Mouse (Mus musculus): ENCODE measurements around the gene Hip1. TPM values are rescaled to one million over a fixed set of nuclear protein-coding genes. Genes with fewer than 3 reads are reported as not detected.
A peak's percentile ranks its signal among the peaks of the same experiment; 100 is the strongest.

Hip1 gene
- polyA plus RNA-seq, 1 experiment from 2014 or later = 49.1 TPM

DNA sequence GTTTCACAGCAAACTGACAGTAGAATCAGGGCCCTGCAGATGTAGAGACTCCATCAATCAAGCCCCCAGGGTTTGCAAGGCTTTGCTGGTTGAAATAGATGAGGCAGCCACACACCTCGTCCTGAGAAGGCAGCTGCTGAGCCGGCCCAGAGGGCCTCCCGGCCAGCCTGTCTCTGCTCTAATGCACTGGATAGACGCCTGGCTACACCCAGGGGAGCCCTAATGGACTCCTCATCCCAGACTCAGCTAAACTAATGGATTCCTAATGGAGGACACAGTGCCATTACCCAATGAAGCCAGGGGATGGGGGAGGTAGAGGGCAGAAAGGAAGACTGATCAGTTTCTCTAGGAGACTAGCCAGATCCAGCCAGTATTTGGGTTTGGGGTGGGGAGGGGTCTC lies 12.1 kb upstream of the Hip1 start:
- no peaks in the 10 kb centered on the region for H3K9me3 ChIP-seq (replicated peaks)
- H3K4me1 ChIP-seq = peaks cover 3% of the 10 kb centered on the region
- DNase-seq (ENCODE audit: low spot score) = no peak
- H3K27ac ChIP-seq = no peak overlapping the region
- WGBS = 34% methylated on average over 4 of the region's 4 CpGs
- H3K4me3 ChIP-seq = no peak overlapping the region
- H3K27me3 ChIP-seq (ENCODE audit: low read depth, poor library complexity, severe bottlenecking) = no peaks in the 10 kb centered on the region
- H3K36me3 ChIP-seq = no peaks in the 10 kb centered on the region

DNA sequence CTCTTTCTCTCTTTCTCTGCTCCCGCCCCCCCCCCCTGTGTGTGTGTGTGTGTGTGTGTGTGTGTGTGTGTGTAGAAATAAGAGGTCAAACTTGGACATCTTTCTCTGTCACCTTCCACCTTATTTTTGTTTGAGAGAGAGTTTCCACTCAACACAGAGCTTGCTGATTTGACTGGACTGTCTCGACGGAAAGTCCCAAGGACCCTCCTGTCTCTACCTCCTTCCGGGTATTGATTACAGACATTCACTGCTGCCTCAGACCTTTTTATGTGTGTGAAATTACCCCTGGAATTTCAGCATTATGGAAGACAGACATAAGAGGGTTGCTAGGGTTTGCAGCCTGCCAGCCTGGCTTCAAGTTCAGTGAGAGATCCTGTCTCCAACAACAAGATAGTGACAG lies 11.3 kb upstream of the Hip1 start:
- WGBS = 83% methylated on average over 4 of the region's 4 CpGs
- Histone ChIP-seq H3K27me3 (ENCODE audit: low read depth, poor library complexity, severe bottlenecking) (no peaks in the 10 kb centered on the region), H3K9me3 (replicated peaks) (no peaks in the 10 kb centered on the region), H3K27ac (no peak overlapping the region), H3K36me3 (no peaks in the 10 kb centered on the region), H3K4me1 (peaks cover 3% of the 10 kb centered on the region), H3K4me3 (no peak overlapping the region)
- no peak for DNase-seq (ENCODE audit: low spot score)

DNA sequence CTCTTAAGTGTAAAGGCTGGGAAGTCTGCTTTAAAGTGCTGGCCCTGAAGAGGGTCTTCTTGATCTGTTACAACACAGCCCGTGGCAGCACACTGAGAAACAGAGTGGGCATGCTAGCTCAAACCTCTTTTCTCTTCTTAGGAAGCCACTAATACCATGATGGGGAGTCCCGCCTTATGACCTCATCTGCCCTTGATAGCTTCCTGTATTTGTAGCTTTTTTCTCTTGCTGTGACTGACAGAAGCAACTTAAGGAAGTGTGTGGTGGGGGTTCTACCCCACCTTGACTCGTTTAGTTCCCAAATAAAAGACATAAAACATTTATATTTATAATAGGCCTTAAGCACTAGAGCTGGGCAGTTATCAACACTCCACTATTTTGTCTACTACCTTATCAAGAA lies 6.7 kb upstream of the Hip1 start:
- Histone ChIP-seq H3K4me1 (no peaks in the 10 kb centered on the region), H3K4me3 (no peak overlapping the region), H3K27me3 (ENCODE audit: low read depth, poor library complexity, severe bottlenecking) (peaks cover 9% of the 10 kb centered on the region; the same call in 1 of the 2 replicates), H3K27ac (no peak overlapping the region), H3K36me3 (no peaks in the 10 kb centered on the region), H3K9me3 (replicated peaks) (no peaks in the 10 kb centered on the region)
- DNase-seq (ENCODE audit: low spot score) = no peak
- WGBS = 79% methylated on average over 3 of the region's 3 CpGs

DNA sequence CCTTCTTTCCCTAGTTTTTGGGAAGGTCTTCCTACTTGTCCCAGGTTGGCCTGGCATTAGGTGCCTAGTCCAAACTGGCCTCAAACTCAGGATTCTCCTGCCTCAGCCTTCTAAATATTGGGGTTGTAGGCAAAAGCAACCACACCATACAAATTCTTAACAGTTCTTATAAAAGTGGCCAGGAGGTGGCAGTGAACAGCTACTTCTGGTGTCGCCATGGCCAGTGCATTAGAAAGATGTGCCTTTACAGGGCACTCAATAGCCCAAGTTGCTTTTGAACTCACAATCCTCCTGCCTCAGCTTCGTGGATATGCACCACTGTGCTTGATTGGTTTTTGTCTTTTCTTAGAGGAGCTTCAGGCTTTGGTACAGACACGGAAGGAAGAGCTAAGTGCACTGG lies 6.0 kb upstream of the Hip1 start:
- Histone ChIP-seq H3K9me3 (replicated peaks) (no peaks in the 10 kb centered on the region), H3K4me1 (peaks cover 5% of the 10 kb centered on the region; the same call in 1 of the 2 replicates), H3K27ac (no peak overlapping the region), H3K36me3 (no peaks in the 10 kb centered on the region), H3K4me3 (no peak overlapping the region), H3K27me3 (ENCODE audit: low read depth, poor library complexity, severe bottlenecking) (peaks cover 13% of the 10 kb centered on the region; the same call in 1 of the 2 replicates)
- WGBS = 33% methylated on average over 3 of the region's 3 CpGs
- no peak for DNase-seq (ENCODE audit: low spot score)

DNA sequence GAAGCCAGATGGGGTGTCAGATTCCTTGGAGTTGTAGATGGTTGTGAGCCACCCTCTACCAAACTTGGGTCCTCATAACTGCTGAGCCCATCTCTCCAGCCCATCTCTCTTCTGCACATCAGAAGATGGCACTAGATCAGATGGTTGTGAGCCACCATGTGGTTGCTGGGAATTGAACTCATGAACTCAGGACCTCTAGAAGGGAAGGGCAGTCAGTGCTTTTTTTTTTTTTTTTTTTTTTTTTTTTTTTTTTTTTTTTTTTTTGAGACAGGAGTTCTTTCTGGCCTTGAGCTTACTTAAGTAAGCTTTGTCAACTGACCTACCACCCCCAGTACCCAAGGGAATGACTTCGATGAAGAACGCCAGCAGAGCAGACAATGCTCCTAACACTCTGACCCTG lies 3.1 kb upstream of the Hip1 start:
- Histone ChIP-seq H3K4me1 (peaks cover 20% of the 10 kb centered on the region), H3K27me3 (ENCODE audit: low read depth, poor library complexity, severe bottlenecking) (peaks cover 26% of the 10 kb centered on the region), H3K9me3 (replicated peaks) (no peaks in the 10 kb centered on the region), H3K4me3 (no peak overlapping the region), H3K27ac (no peak overlapping the region), H3K36me3 (no peaks in the 10 kb centered on the region)
- 39% methylated on average over 2 of the region's 2 CpGs for WGBS
- no peak for DNase-seq (ENCODE audit: low spot score)

DNA sequence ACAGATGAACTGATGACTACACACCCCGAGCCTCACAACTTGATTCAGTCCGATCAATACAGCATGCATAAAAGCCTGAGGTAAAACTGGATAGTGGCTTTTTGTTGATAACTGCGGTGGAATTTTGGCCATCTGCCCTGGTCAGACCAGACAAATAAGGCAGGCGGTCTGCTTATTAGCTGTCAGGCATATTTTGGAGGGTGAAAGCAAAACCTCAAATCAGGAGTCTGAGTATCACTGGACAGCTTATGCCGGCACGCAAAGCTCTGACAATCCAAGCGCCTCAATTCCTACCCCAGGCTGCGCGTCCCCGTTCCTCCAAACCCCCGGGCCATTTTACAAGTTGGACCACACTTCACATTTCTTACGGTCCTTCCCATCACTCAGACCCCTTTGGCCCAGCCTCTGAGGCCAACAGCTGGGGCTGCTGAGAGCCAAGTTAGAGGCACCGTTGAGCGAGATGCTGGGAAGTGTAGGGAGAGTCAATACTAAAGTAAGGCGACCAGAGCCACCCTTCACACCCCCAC lies 825 bp downstream of the Hip1 start:
- DNase-seq (ENCODE audit: low spot score) = no peak
- Histone ChIP-seq H3K36me3 (no peaks in the 10 kb centered on the region), H3K9me3 (replicated peaks) (no peaks in the 10 kb centered on the region), H3K4me3 (peak overlapping the region; percentile 77), H3K27me3 (ENCODE audit: low read depth, poor library complexity, severe bottlenecking) (peaks cover 22% of the 10 kb centered on the region), H3K4me1 (peaks cover 20% of the 10 kb centered on the region), H3K27ac (peak overlapping the region; percentile 88; the same call in 1 of the 2 replicates)
- WGBS = 8% methylated on average over 15 of the region's 15 CpGs

DNA sequence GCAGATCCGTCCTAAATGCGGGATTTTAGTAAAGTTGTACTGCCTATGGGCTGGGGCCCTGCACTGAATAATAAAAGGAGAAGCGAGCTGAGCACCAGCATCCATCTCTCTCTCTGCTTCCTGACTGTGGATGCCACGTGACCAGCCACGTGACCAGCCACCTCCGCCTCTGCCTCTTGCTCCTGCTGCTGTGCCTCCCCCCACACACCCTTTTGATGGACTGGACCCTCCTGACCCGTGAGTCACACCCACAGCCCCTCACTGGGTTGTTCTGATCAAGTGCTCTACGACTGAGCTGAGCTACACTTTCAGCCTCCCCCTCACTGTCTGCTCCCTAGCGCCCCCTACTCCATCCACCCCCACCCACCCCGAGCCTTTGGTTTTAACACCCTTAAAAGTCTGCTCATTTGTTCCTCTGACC lies 7.1 kb downstream of the Hip1 start:
- no peak for DNase-seq (ENCODE audit: low spot score)
- Histone ChIP-seq H3K36me3 (no peaks in the 10 kb centered on the region), H3K27me3 (ENCODE audit: low read depth, poor library complexity, severe bottlenecking) (no peaks in the 10 kb centered on the region), H3K27ac (no peak overlapping the region), H3K9me3 (replicated peaks) (no peaks in the 10 kb centered on the region), H3K4me3 (no peak overlapping the region), H3K4me1 (no peaks in the 10 kb centered on the region)
- WGBS = 87% methylated on average over 10 of the region's 10 CpGs

DNA sequence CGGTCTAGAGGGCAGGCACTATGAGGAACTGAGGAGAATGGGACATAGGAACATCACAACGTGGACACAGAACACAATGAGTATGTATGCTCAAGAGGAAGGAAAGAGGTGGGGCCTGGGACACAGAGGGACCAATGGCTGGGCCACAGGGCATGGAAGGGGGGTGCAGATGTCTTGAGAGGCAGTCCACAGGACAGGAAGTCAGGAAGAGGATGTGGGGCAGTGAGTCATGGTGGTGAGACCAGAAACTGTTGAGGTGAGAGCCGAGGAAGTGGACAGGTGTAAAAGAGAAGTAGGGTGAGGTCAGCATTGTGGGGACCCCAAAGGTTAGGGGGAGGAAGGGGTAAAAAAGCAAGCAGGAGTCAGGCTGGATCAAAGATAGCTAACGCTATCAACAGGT lies 7.6 kb downstream of the Hip1 start:
- no peak for DNase-seq (ENCODE audit: low spot score)
- no peaks in the 10 kb centered on the region for H3K36me3 ChIP-seq

DNA sequence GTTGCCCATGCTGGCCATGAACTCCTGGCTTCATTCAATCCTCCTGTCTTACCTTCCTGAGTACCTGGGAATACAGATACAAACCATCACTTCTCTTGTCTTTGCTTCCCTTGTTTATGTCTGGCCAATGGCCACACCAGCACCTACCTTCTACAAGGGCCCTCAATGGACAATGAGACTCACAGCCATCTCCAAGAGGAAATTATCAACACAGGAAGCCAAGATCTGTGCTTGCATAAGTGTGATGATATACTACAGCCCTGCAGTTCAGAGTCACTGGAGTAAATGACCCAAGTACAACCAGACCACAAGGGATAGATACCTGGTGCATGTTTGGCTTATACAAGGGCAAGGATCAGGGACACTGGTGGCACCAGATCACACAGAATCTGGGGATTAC lies 9.1 kb downstream of the Hip1 start:
- H3K27ac ChIP-seq = no peak overlapping the region
- H3K36me3 ChIP-seq = 0 out of 2 replicates have a peak, but pooled peaks cover 3% of the 10 kb centered on the region
- H3K27me3 ChIP-seq (ENCODE audit: low read depth, poor library complexity, severe bottlenecking) = no peaks in the 10 kb centered on the region

More for the DNA sequence above, 7.6 kb downstream of the Hip1 start:
- 77% methylated on average over 4 of the region's 4 CpGs for WGBS
- no peak overlapping the region for H3K4me3 ChIP-seq
- H3K27ac ChIP-seq = no peak overlapping the region
- no peaks in the 10 kb centered on the region for H3K27me3 ChIP-seq (ENCODE audit: low read depth, poor library complexity, severe bottlenecking)
- no peaks in the 10 kb centered on the region for H3K9me3 ChIP-seq (replicated peaks)
- H3K4me1 ChIP-seq = no peaks in the 10 kb centered on the region

DNA sequence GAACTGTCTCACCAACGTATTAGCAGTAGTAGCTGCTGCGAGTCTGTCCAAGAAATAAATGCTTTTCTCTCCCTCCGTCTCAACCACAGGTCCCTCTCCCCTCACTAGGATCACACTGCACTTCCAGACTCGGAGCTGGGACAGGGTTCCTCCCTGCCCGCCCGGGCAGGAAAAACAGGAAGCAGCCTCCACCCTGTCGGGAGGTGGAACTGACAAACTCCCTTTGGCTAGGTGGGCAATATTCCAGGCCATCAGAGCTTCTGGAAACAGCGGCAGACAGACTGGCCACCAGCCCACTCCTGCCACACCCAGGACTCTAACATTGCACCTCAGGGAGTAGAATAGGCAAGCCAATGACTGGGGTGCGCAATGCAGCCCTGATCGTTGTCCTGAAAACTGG lies 11.5 kb downstream of the Hip1 start:
- no peak for DNase-seq (ENCODE audit: low spot score)
- no peak overlapping the region for H3K27ac ChIP-seq
- no peaks in the 10 kb centered on the region for H3K4me1 ChIP-seq
- no peaks in the 10 kb centered on the region for H3K27me3 ChIP-seq (ENCODE audit: low read depth, poor library complexity, severe bottlenecking)
- 0 out of 2 replicates have a peak, but pooled peaks cover 3% of the 10 kb centered on the region for H3K36me3 ChIP-seq
- no peak overlapping the region for H3K4me3 ChIP-seq
- no peaks in the 10 kb centered on the region for H3K9me3 ChIP-seq (replicated peaks)
- 79% methylated on average over 10 of the region's 10 CpGs for WGBS

More for the DNA sequence above, 9.1 kb downstream of the Hip1 start:
- Histone ChIP-seq H3K9me3 (replicated peaks) (no peaks in the 10 kb centered on the region), H3K4me1 (no peaks in the 10 kb centered on the region), H3K4me3 (no peak overlapping the region)
- no peak for DNase-seq (ENCODE audit: low spot score)

DNA sequence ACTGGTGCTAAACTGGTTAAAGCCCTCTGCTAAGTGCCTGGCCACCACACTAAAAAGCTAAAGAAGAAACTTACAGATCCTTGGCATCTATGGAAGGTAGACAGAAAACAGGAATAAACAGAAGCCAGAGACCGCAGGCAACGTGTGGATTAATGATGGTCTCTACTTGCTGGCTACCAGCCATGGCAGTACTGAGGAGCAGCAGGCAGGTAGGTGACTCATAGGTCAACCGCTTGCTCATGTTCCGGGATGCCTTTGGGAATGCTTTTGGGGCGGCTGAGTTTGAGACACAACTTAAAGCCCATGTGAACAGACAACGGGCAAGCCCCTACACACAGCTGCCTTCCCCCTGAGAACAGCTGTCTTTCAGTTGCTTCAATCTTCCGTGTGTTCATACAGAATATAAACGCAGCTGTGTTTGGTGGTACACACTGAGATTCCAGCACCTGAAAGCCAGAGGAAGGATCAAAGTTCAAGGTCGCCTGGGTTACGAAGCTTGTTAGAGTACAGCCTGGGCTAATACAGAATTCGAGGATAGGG lies 13.5 kb downstream of the Hip1 start:
- Histone ChIP-seq H3K4me3 (no peak overlapping the region), H3K9me3 (replicated peaks) (no peaks in the 10 kb centered on the region), H3K27ac (no peak overlapping the region), H3K36me3 (0 out of 2 replicates have a peak, but pooled peaks cover 3% of the 10 kb centered on the region), H3K27me3 (ENCODE audit: low read depth, poor library complexity, severe bottlenecking) (no peaks in the 10 kb centered on the region), H3K4me1 (no peaks in the 10 kb centered on the region)
- WGBS = 89% methylated on average over 11 of the region's 11 CpGs
- no peak for DNase-seq (ENCODE audit: low spot score)

DNA sequence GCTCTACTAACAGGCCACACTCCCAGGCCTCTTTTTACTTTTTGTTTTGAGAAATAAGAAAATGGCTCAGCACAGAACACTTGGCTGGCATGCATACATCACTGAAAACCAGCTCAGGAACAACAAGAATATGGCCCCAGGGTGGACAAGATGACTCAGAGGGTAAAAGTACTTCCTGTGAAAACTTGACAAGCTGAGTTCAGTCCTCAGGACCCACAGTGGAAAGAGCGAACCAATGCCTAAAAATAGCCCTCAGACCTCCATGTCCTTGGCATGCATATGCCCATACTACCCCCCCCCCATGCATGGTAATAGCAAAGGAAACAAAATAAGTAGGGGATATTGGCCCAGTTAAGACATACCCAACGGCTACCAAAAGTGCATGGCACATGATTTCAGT lies 15.0 kb downstream of the Hip1 start:
- 87% methylated on average over 2 of the region's 2 CpGs for WGBS
- Histone ChIP-seq H3K4me3 (no peak overlapping the region), H3K36me3 (0 out of 2 replicates have a peak, but pooled peaks cover 3% of the 10 kb centered on the region), H3K9me3 (replicated peaks) (no peaks in the 10 kb centered on the region), H3K27me3 (ENCODE audit: low read depth, poor library complexity, severe bottlenecking) (no peaks in the 10 kb centered on the region), H3K4me1 (peaks cover 9% of the 10 kb centered on the region; the same call in 1 of the 2 replicates), H3K27ac (no peak overlapping the region)
- DNase-seq (ENCODE audit: low spot score) = no peak

DNA sequence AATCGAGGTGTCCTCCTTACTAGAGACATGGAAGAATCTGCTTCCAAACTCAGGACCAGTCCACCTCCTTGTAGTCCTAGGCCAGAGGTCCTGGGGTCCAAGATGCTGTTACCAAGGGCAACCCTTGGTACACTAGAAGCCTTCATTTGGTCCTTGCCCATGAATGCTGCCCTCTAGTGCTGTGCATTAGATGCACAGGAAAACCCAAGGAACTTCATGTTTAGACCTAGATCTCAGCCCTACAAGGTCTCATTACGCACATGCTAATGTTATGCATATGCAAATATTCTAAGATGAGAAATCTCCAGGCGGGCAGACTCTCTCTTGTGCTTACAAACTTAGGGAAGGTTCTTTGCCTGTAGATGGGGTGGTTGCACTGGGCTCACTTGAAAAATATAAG lies 15.6 kb downstream of the Hip1 start:
- Histone ChIP-seq H3K9me3 (replicated peaks) (no peaks in the 10 kb centered on the region), H3K4me3 (no peak overlapping the region), H3K27me3 (ENCODE audit: low read depth, poor library complexity, severe bottlenecking) (no peaks in the 10 kb centered on the region), H3K4me1 (peaks cover 9% of the 10 kb centered on the region; the same call in 1 of the 2 replicates), H3K27ac (no peak overlapping the region), H3K36me3 (0 out of 2 replicates have a peak, but pooled peaks cover 3% of the 10 kb centered on the region)
- no peak for DNase-seq (ENCODE audit: low spot score)
- 78% methylated on average over 3 of the region's 3 CpGs for WGBS

DNA sequence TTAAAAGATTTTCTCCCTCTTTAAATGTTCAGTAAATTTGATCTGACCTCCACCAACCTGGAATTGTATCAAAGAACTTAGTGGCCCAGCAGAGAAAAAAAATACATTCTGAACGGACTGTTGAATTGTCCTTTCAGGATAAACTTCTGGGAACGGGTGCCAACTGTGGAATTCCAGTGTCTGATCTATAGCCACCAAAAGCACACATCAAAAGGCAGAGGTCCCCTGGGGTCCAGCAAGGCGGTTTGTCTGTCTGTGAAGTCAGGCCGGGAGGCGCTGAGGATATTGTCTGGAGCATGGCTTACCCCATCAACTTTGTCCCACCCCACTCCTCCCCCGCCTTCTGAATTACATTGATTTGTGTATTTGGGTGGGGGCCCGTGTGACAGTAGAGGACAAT lies 16.9 kb downstream of the Hip1 start:
- Histone ChIP-seq H3K4me3 (no peak overlapping the region), H3K27ac (no peak overlapping the region), H3K27me3 (ENCODE audit: low read depth, poor library complexity, severe bottlenecking) (no peaks in the 10 kb centered on the region), H3K4me1 (peaks cover 9% of the 10 kb centered on the region; the same call in 1 of the 2 replicates), H3K36me3 (0 out of 2 replicates have a peak, but pooled peaks cover 3% of the 10 kb centered on the region), H3K9me3 (replicated peaks) (no peaks in the 10 kb centered on the region)
- DNase-seq (ENCODE audit: low spot score) = no peak
- WGBS = 34% methylated on average over 7 of the region's 7 CpGs

Measured in limb, embryonic 10.5 days (tissue).